Mouse (Mus musculus) macrophage (primary cell): ENCODE measurements around the gene Morc2a. TPM values are rescaled to one million over a fixed set of nuclear protein-coding genes. Genes with fewer than 3 reads are reported as not detected.
"Not testable (repeated sequence)": the region's sequence is repeated elsewhere in the genome, so short reads cannot be mapped to it uniquely, and the experiment has no call there.

Experiments used
- H3K27ac ChIP-seq: fragments of 350-480 bp; formaldehyde crosslinking; 2 replicates; pipeline ENCODE4 v1.9.0; 2021
- H3K36me3 ChIP-seq: fragments of 350-480 bp; formaldehyde crosslinking; 2 replicates; pipeline ENCODE4 v1.9.0; 2021; ENCODE audit errors: inconsistent target
- H3K4me3 ChIP-seq: fragments of 350-480 bp; formaldehyde crosslinking; 2 replicates; pipeline ENCODE4 v1.9.0; 2021; ENCODE audit errors: inconsistent target
- H3K79me2 ChIP-seq: fragments of 350-480 bp; formaldehyde crosslinking; 2 replicates; pipeline ENCODE4 v1.9.0; 2021; ENCODE audit errors: inconsistent target
- WGBS: methylation state at CpG from one replicate; pipeline ENCODE4 v1.1.7; 2026; ENCODE audit warnings: inconsistent platforms; ENCODE audit not compliant: missing documents; 5-methylcytosine and 5-hydroxymethylcytosine counted together
- polyA plus RNA-seq: library from polyadenylated mRNA; stranded (reverse); fragments of 250-400 nt; gene quantifications from 3 replicates; pipeline ENCODE4 v1.2.4, GENCODE M21; 2018; ENCODE audit warnings: inconsistent platforms
- total RNA-seq, 78 experiments: library from RNA; depleted of rRNA; stranded (reverse); fragments of 250-400 nt; gene quantifications; 1 replicate in 9 of 78; 2 replicates in 24 of 78; 3 replicates in 43 of 78; 4 replicates in 2 of 78; pipeline ENCODE4 v1.2.4; 2018; ENCODE audit warnings: inconsistent platforms in 56 of 78

Gene Morc2a
- 100 to 1,000 TPM in 18 of 26 experiments, 10 to 100 TPM in 8; 48.7 to 190 (median 112) TPM for total RNA-seq (2018; cell fraction: chromatin; rRNA removed)
- total RNA-seq (2018; cell fraction: cytosol; rRNA removed): 10 to 100 TPM; 10.1 to 28.8 (median 19.5) TPM
- 10 to 100 TPM; 36.0 to 97.3 (median 56.0) TPM for total RNA-seq (2018; cell fraction: nucleus; rRNA removed)
- polyA plus RNA-seq: 15.7 to 23.7 TPM (median 23.7 TPM) in 3 replicates

DNA sequence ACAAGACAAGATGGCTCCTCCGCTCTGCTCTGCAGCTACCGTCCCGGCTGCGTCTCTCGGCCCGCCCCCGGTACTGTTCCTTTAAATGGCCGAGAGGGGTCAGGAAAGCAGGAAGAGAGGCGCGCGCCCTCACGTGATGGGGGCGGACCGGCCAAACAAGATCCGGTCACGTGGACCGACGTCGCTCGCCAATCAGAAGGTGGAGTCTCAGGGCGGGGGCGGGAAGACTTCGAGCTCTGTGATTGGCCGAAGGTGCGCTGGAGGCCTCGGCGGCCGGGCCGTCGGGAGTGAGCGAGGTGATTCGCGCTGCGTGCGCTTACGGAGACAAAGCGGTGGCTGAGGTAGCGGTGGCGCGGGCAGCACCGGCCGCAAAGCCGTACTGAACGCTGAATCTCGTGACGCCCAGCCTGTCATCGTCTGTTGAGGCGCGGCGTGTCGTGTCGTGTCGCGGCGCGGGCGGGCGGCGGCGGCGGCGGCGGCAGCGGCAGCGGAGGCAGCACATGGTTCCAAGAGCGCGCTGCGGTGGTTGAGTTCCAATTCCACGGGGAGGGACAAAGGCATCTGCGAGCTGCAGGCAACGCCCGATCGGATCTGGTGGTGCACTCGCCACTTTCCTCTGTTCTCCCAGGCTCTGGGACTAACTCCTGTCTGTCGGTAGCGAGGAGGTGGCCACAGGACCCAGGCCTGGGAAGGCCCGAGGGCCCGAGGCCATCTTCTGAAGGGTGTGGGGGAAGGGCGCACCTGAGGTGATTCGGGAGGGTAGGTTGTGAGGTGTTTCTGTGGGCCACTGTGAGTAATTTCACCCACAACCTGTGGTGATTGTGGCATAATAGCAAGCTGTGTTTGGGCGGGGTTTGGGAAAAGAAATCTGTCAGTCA, at the start of gene Morc2a:
Gene Morc2a, plus strand, starts transcription at position 228 of the 878 bp plus-strand sequence.
- H3K4me3 ChIP-seq: peak within 1 kb of the TSS; percentile 81
- H3K79me2 ChIP-seq: peaks cover 91% of the 10 kb centered on the region
- WGBS: 4% methylated on average over 74 of the region's 81 CpGs
- peaks cover 24% of the 10 kb centered on the region for H3K36me3 ChIP-seq
- H3K27ac ChIP-seq: peak within 1 kb of the TSS; percentile 80

DNA sequence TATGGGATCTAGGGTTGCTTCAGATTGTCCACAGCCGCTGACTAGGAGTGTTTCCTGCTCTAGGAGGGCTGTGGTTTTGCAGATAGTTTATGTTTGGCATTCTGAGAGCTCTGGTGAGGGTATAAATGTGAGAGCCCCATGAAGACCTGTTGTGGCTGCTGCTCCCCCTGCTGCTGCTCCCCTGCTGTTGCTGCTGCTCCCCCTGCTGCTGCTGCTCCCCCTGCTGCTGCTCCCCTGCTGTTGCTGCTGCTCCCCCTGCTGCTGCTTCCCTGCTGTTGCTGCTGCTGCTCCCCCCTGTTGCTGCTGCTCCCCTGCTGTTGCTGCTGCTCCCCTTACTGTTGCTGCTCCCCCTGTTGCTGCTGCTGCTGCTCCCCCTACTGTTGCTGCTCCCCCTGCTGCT, 47.0 kb upstream of the Morc2a start:
- H3K4me3 ChIP-seq, H3K27ac ChIP-seq, H3K36me3 ChIP-seq, H3K79me2 ChIP-seq: not testable (repeated sequence)
- WGBS: 23% methylated on average over 1 of the region's 1 CpGs

DNA sequence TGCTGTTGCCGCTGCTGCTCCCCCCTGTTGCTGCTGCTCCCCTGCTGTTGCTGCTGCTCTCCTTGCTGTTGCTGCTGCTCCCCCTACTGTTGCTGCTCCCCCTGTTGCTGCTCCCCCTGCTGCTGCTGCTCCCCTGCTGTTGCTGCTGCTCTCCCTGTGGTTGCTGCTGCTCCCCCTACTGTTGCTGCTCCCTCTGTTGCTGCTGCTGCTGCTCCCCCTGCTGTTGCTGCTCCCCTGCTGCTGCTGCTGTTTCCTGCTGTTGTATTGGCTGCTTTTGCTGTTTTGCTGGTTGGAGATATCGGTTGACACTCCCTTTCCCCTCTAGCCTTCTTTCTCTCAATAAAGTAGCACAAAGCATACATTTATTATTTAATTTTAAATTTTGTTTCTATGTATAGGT, 46.3 kb upstream of the Morc2a start:
- H3K79me2 ChIP-seq, H3K4me3 ChIP-seq, H3K36me3 ChIP-seq, H3K27ac ChIP-seq: not testable (repeated sequence)
- WGBS: 100% methylated on average over 2 of the region's 2 CpGs

DNA sequence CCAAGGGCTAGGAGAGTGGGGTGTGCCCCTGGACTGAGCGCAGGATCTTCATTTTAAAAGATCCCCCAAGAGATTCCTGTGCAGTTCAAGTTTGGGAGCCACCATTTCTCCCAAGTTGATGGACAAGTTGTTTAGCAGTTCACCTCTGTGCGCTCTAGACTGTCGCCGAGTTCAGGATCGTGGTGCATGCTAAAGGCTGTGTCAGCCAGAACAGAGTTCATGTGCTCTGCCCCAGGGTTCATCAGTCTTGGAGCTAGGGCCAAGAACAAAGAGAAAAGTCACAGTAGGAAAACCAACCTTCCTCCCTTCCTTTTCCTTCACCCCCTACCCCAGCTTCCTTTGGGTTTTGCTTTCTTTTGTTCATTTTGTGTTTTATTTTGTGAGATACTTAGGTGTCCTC, 42.5 kb upstream of the Morc2a start:
- Histone ChIP-seq H3K36me3 (no peaks in the 10 kb centered on the region), H3K27ac (no peak overlapping the region), H3K4me3 (no peak overlapping the region), H3K79me2 (no peaks in the 10 kb centered on the region)
- WGBS: 95% methylated on average over 5 of the region's 5 CpGs

DNA sequence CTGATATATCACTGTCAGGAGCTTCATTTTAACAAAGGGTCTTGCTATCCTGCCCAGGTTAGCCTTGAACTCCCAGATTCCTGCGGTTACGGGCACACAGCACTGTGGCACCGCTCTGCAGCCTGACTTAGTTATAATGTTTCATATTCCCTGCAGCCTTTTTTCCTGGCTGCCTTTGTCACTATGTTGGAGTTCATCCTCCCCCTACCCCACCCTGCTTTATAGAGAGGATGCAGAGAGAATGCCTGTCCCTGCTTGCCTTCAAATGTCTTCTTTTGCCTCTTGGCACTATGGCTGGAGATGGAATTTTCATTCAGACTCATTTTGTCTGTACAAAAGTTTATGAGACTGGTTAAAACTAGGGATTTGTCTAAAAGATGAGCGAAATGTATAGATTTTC, 33.4 kb upstream of the Morc2a start:
- Histone ChIP-seq H3K79me2 (no peaks in the 10 kb centered on the region), H3K4me3 (no peak overlapping the region), H3K36me3 (no peaks in the 10 kb centered on the region), H3K27ac (no peak overlapping the region)
- 90% methylated on average over 4 of the region's 4 CpGs for WGBS

DNA sequence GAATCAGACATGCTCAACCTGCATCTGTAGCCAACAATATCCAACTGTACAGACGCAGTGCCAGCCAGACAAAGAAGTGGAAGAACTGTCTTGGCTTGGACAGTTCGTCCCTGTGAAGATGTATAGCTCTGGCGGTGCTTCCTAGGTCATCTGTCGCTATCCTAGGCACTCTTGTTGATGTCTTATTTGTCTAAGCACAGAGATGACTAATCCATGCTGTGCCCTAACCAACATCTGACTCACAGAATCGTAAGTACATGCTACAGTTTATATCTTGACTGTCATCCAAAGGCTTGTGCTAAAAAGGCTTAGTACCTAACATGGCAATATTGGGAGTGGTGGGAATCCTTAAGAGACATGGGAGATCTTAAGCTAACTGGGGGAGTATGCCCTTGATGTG, 26.2 kb upstream of the Morc2a start:
- H3K79me2 ChIP-seq: no peaks in the 10 kb centered on the region
- 88% methylated on average over 5 of the region's 5 CpGs for WGBS

DNA sequence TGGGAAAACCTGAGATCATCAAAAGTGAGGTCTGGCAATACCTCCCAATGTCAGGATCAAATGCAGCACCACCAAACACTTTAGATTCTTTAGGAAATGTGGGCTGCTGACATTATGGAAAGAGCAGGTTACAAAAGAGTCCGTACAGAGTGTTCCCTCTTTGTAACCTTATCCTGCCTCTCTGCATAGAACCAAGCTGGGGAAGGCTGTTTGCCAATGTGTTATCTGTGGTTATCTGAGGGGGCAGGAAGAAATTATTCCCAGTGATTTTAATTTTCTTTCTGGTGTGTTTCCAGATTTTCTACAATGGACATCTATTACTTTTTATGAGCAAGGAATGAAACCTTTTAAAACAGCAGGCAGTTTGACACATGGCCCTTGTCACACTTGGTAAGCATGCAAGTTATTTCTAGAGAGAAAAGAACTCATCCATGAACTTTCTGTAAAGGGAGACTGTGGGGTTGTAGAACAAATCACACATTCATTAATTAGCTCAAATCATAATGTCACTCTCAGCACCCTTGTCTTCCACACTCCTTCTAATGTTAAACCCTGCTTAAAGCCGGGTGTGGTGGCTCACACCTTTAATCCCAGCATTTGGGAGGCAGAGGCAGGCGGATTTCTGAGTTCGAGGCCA, 24.5 kb upstream of the Morc2a start:
- Histone ChIP-seq H3K27ac (no peak overlapping the region), H3K4me3 (no peak overlapping the region), H3K36me3 (no peaks in the 10 kb centered on the region), H3K79me2 (no peaks in the 10 kb centered on the region)
- 84% methylated on average over 4 of the region's 4 CpGs for WGBS

More for the DNA sequence above, 26.2 kb upstream of the Morc2a start:
- Histone ChIP-seq H3K4me3 (no peak overlapping the region), H3K27ac (no peak overlapping the region), H3K36me3 (no peaks in the 10 kb centered on the region)

DNA sequence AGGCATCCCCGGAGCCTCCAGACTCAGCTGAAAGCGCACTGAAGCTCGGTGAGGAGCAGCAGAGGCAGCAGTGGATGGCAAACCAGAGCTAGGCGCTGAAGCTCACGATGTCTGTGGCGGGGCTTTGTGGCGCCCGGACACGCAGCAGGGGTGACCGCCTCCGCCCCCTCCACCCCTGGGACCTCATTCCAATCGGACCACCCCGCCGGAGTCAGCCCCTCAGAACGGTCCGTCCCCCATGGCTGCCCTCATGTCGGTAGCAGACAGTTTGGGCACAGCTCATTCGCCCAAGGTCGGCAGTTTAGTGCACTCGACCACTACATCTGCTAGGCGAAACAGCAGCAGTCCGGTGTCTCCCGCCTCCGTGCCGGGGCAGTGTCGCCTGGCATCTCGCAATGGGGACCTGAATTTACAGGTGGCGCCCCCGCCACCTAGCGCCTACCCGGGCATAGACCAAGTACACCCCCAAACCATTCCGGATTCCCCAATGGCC, 19.9 kb upstream of the Morc2a start:
- H3K4me3 ChIP-seq: no peak overlapping the region
- 13% methylated on average over 32 of the region's 32 CpGs for WGBS

DNA sequence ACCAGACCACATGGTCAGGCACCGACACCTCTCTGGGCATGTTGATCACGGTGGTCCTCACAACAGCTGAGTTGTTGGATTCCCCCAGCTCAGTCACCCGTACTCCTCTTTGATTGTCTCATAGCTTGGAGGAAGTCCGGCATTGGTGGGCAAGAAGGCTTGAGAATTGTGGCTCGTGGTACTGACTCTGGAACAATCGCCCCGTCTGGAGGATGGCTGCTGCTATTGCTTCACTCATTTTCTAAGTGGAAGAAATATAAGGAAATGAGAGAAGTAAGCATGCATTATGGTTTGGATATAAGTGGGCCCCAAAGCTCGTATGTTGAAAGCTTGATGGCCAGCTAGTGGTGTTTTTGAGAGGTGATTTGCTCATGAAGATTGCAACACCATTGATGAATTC, 15.7 kb upstream of the Morc2a start:
- 54% methylated on average over 8 of the region's 8 CpGs for WGBS
- not testable (repeated sequence) for H3K36me3 ChIP-seq, H3K4me3 ChIP-seq, H3K27ac ChIP-seq, H3K79me2 ChIP-seq

More for the DNA sequence above, 19.9 kb upstream of the Morc2a start:
- Histone ChIP-seq H3K27ac (no peak overlapping the region), H3K36me3 (no peaks in the 10 kb centered on the region), H3K79me2 (no peaks in the 10 kb centered on the region)

DNA sequence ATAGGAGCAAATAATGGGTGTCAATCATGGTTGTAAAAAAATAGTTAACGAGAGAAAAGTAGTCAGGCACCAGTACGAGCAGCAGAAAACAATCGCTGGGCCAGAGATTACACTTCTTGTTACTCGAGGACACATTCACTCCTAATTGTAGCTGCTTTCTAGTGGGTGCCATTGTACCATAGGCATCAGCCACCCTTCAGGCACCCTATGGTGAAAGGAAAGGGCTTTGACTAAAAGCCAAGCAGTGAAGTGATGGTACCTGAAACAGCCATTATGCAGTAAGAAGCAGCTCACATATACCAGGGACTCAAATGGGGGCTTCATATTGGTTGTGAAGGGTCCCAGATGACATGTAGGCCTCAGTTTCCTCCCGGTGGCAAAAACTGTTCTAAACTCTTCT, 1.3 kb upstream of the Morc2a start:
- H3K79me2 ChIP-seq: peaks cover 90% of the 10 kb centered on the region
- 89% methylated on average over 5 of the region's 5 CpGs for whole genome bisulfite sequencing
- peak overlapping the region; percentile 80; the same call in 1 of the 2 replicates for H3K27ac ChIP-seq
- peaks cover 38% of the 10 kb centered on the region for H3K36me3 ChIP-seq
- peak overlapping the region; percentile 81 for H3K4me3 ChIP-seq

DNA sequence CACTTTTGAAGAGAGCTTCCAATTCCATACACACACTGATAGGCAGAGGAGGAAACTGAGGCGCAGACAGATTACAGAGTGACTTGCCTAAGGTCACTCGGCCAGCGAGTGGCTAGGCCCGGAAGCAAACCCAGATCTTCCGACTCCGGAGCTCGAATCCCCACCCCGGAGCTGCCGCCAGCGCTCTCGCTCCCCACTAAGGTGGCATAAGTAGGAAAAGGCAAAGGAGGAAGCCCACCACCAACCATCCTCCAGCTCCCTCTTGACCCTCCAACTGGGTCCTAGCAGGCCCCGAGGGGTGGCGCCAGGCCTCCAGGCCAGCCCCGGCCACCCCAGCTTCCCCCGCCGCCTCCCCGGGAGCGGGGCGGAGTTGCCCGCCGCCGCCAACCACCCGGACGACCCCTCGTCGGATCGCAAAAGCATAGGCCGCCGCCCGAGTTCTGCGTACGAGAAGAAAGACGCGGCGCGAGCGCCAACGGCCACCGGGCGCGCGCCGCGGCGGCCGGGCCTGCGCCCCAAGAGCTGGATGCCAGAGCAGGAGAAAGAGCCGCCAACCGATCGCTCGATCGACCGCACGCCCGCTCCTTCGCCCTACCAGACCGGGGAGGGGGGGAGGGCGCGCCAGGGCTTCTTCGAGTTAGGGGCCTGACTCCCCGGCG, 557 bp upstream of the Morc2a start:
- Histone ChIP-seq H3K4me3 (peak overlapping the region; percentile 81), H3K36me3 (peaks cover 31% of the 10 kb centered on the region), H3K79me2 (peaks cover 91% of the 10 kb centered on the region), H3K27ac (peak overlapping the region; percentile 80)
- 2% methylated on average over 60 of the region's 62 CpGs for WGBS

DNA sequence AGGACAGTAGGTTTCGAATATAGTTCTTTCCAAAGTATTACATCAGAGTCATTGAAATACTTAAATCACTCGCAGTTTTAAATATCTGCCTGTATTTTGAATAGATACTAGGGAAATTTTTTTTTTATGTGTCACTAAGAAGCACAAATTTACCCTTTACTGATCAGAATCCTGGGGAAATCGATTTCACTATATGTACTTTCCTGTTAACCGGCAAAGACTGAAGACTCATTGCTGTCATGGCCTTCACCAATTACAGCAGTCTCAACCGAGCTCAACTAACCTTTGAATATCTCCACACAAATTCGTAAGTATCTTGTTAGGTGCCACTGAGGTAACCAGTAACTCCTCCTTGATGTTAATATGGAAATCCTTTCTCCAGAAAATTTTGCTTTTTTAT, 1.1 kb downstream of the Morc2a start:
- WGBS: 95% methylated on average over 6 of the region's 6 CpGs
- Histone ChIP-seq H3K36me3 (peaks cover 15% of the 10 kb centered on the region), H3K79me2 (peaks cover 91% of the 10 kb centered on the region), H3K4me3 (peak overlapping the region; percentile 51; the same call in 1 of the 2 replicates), H3K27ac (no peak overlapping the region)

DNA sequence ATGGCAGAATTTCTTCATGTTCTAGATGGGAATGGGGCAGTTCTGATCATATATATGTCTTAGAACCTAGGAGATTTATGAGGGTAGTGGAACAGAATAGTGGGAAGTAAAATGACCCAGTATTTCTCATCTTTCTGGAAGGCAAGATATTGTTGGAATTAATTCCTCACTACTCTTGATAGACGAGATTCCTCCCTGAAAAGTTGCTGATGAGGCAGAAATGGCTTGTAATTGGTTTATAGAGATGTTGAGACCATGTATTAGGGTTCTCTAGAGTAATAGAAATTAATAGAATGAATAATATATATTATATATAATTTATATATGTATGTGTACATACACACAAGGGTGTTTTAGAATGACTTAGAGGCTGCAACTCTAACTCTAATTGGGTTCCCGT, 13.0 kb downstream of the Morc2a start:
- Histone ChIP-seq H3K36me3 (peaks cover 6% of the 10 kb centered on the region; the same call in 1 of the 2 replicates), H3K4me3 (no peak overlapping the region), H3K27ac (no peak overlapping the region), H3K79me2 (no peaks in the 10 kb centered on the region; the same call in 1 of the 2 replicates)
- WGBS: 100% methylated on average over 1 of the region's 2 CpGs

DNA sequence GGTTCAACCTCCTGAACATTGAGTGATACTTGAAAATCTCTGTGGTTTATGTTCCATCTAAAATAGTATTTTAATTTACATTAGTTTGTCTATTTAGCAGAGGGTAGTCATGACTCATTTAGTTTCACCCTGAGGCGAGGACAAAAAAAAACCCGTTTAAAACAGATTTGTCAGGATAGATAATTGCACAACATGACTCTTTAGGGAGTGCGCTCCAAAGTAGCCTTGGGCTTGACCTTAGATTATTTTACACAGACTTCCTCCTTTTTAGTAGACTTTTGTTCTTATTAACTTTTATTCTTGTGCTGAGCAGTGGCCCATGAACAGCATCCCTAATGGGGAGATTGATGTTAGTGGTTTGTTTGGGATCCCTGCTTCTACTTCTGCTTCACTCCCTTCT, 18.5 kb downstream of the Morc2a start:
- no peak overlapping the region for H3K27ac ChIP-seq
- WGBS: 23% methylated on average over 3 of the region's 3 CpGs
- peaks cover 18% of the 10 kb centered on the region for H3K36me3 ChIP-seq
- H3K79me2 ChIP-seq: no peaks in the 10 kb centered on the region
- H3K4me3 ChIP-seq: no peak overlapping the region
